ENCODE assay signal across 9 mouse cellular contexts in the genomic region with DNA sequence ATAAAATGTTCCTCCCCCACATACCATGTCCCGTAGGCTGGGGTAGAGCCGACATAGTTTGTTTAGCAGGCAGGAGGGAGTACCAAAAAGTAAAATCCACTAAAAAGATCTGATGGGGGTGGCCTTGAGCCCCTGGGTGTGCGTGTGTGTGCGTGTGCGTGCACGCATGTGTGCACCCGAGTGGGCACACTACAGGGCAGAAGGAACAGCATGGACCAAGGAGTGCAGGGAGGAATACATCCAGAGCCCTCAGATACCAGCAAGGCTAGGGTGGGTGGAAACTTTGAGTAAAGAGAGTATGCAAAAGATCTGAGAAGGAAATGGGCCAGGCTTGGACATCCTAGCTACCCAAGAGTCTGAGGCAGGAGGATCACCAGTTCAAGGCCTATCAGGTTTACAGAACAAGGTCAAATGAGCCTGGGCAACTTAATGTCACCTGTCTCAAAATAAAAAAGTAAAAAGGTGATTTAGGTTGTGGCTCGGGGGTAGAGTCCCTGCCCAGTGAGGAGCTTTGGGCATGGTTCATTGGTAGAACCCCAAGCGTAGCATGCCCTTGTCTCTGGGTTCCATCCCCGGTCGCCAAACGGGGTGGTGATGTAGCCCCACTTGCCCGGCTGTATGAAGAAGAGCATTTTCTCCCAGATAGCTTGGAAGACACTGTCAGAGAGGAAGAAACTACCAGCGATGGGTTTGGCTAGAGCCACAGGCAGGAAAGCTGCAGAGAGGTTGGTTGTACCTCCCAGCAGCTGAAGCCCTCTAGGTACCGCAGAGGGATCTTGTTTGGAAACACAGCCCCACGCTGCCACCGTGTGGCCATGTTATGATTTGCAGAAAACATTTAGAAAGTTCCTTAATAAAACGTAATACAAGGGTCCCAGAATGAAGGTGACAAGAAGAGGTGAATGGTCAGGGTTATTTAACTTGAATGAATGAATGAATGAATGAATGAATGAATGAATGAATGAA. TPM values are rescaled to one million over a fixed set of nuclear protein-coding genes. Genes with fewer than 3 reads are reported as not detected.
A peak's percentile ranks its signal among the peaks of the same experiment; 100 is the strongest.
DNase-seq lines count a peak whose midpoint lies in the region; ATAC-seq and TF ChIP-seq lines count a peak whose summit lies in the region.
"Had no signal": no experiment of that assay in that cellular context is flagged by ENCODE, and none has a peak within 500 bp of the region (broad histone marks: within the 10 kb centered on the region; RNA-seq: fewer than 3 reads in every experiment).

No protein-coding gene starts in this region.

- H3K27me3 ChIP-seq in MEL (ENCODE audit: control insufficient read depth in 1 of 2, insufficient read depth in 2 of 2, low read length in 2 of 2), result no peaks in the 10 kb centered on the region
- H3K27me3 ChIP-seq in embryonic facial prominence, embryonic 11.5 days (ENCODE audit: control insufficient read depth, insufficient read depth, low read length), result no peaks in the 10 kb centered on the region

- H3K4me2 ChIP-seq in embryonic facial prominence, embryonic 11.5 days (ENCODE audit: low read depth, low read length), result no peak overlapping the region; the same call in 1 of the 2 replicates

- no peaks in the 10 kb centered on the region for H3K79me2 ChIP-seq in MEL (ENCODE audit: control insufficient read depth, insufficient read depth, low read length, poor library complexity)

- peaks cover 0 to 4% of the 10 kb centered on the region in 2 experiments; a peak in 1 of 4 replicates for H3K36me3 ChIP-seq in MEL (ENCODE audit: control insufficient read depth in 1 of 2, insufficient read depth in 2 of 2, low read length in 2 of 2)
- no peaks in the 10 kb centered on the region for H3K36me3 ChIP-seq in embryonic facial prominence, embryonic 11.5 days (replicated peaks; ENCODE audit: control insufficient read depth, insufficient read depth, low read depth, low read length)

- TF ChIP-seq EP300 in MEL (IDR thresholded peaks at IDR 0.05; ENCODE audit: low read depth in 1 of 2, low read length in 2 of 2), result no peak

- TF ChIP-seq RAD21 in MEL (IDR thresholded peaks at IDR 0.05; ENCODE audit: low read depth, low read length), result peak; percentile 83

- H3K27ac ChIP-seq in MEL (ENCODE audit: control insufficient read depth, low read depth, low read length), result no peak overlapping the region
- H3K27ac ChIP-seq in embryonic facial prominence, embryonic 11.5 days (replicated peaks; ENCODE audit: low read depth, low read length), result no peak overlapping the region

- H3K4me1 ChIP-seq in MEL (ENCODE audit: control insufficient read depth in 1 of 2, insufficient read depth in 2 of 2, low read length in 2 of 2), result peaks cover 0 to 7% of the 10 kb centered on the region in 2 experiments; a peak in 3 of 4 replicates
- no peaks in the 10 kb centered on the region for H3K4me1 ChIP-seq in embryonic facial prominence, embryonic 11.5 days (ENCODE audit: control insufficient read depth, insufficient read depth, low read length)

- whole genome bisulfite sequencing in embryonic facial prominence, embryonic 11.5 days, result 53% methylated on average over 18 of the region's 18 CpGs

- TF ChIP-seq CTCF in MEL (IDR thresholded peaks at IDR 0.05 in 2 of 3, conservative IDR thresholded peaks at IDR 0.05 in 1 of 3; ENCODE audit: control insufficient read depth in 1 of 3, insufficient read depth in 1 of 3, low read depth in 2 of 3, low read length in 3 of 3, poor library complexity in 1 of 3, severe bottlenecking in 1 of 3), result peak; percentile 56 to 77 (median 67)

- no peak for TF ChIP-seq POLR2A in MEL (IDR thresholded peaks at IDR 0.05; ENCODE audit: control insufficient read depth in 1 of 2, insufficient read depth in 1 of 2, low read depth in 1 of 2, low read length in 2 of 2, poor library complexity in 1 of 2)

- H3K9ac ChIP-seq in MEL (ENCODE audit: control insufficient read depth, low read depth, low read length, poor library complexity, severe bottlenecking), result no peak overlapping the region
- H3K9ac ChIP-seq in embryonic facial prominence, embryonic 11.5 days (replicated peaks; ENCODE audit: low read length), result no peak overlapping the region; the same call in 1 of the 2 replicates

- no peaks in the 10 kb centered on the region for H3K9me3 ChIP-seq in MEL (replicated peaks; ENCODE audit: insufficient read depth, low read length)
- H3K9me3 ChIP-seq in embryonic facial prominence, embryonic 11.5 days (replicated peaks; ENCODE audit: control insufficient read depth, low read length), result no peaks in the 10 kb centered on the region
- H3K9me3 ChIP-seq: megakaryocyte, embryonic 14.5 days had no signal

- no peak overlapping the region for H3K4me3 ChIP-seq in MEL (ENCODE audit: control insufficient read depth in 1 of 2, insufficient read depth in 1 of 2, low read depth in 2 of 2, low read length in 2 of 2)
- H3K4me3 ChIP-seq in embryonic facial prominence, embryonic 11.5 days (ENCODE audit: low read depth, low read length), result no peak overlapping the region
- H3K4me3 ChIP-seq: megakaryocyte, embryonic 14.5 days had no signal

- DNase-seq in MEL (ENCODE audit: low read depth, low spot score), result peak; percentile 83
- peak; percentile 83 for DNase-seq in adrenal gland, postnatal 14 days
- DNase-seq in embryonic facial prominence, embryonic 11.5 days (ENCODE audit: low spot score), result peak; percentile 91
- peak; percentile 48 for DNase-seq in layer of hippocampus, adult 9-11 months
- peak; percentile 92 for DNase-seq in lung, postnatal 36 days
- peak; percentile 84 to 85 for DNase-seq in right cerebral cortex, adult 2 months (ENCODE audit: low spot score in 2 of 2)
- peak; percentile 43 to 84 for DNase-seq in urinary bladder, postnatal 4 days (ENCODE audit: low spot score in 2 of 2)

- ATAC-seq in embryonic facial prominence, embryonic 11.5 days (replicated peaks; ENCODE audit: insufficient number of reproducible peaks, low FRiP score, low TSS enrichment, low read depth), result peak; percentile 65; the same call in 1 of the 2 replicates
- peak; percentile 76 to 79; a peak in 3 of 4 replicates for ATAC-seq in hematopoietic stem cell, adult 5-6 weeks (replicated peaks in 1 of 2; ENCODE audit: insufficient read depth in 1 of 2, low FRiP score in 2 of 2, low TSS enrichment in 1 of 2, low read depth in 1 of 2, poor library complexity in 2 of 2, severe bottlenecking in 2 of 2)

TF ChIP-seq in MEL, 35 proteins besides CTCF, POLR2A, EP300 and RAD21:
- peak; percentile 76 for TF ChIP-seq SMC3 (IDR thresholded peaks at IDR 0.05; ENCODE audit: low read depth, low read length)
- no peak for TF ChIP-seq TBP (IDR thresholded peaks at IDR 0.05; ENCODE audit: low read depth, low read length)
- TF ChIP-seq ZC3H11A (IDR thresholded peaks at IDR 0.05; ENCODE audit: low read depth, low read length), result peak; percentile 62

RNA-seq across cellular contexts. Expression of gene Nr1h2, which starts 7.0 kb away (rescaled TPM):
- 42.3 and 49.7 TPM in 2 replicates for total RNA-seq in MEL (2012; rRNA removed)
- 10 to 100 TPM in 1 of 2 experiments, not detected in 1; 82.3 TPM for polyA plus RNA-seq in MEL (2012; ENCODE audit: insufficient read depth in 1 of 2, insufficient read length in 2 of 2, low read depth in 1 of 2, low replicate concordance in 2 of 2, missing spikeins in 1 of 2)
- 105 and 114 TPM in 2 replicates for total RNA-seq in adrenal gland, postnatal 14 days (2021)
- polyA plus RNA-seq in embryonic facial prominence, embryonic 11.5 days (2014; fragmentation: Nextera tagmentation; extraction: Ambion mirVana), result 63.7 and 69.6 TPM in 2 replicates
- total RNA-seq in hematopoietic stem cell, adult 5-6 weeks (2017), result 80.0 and 105 TPM in 2 replicates

RNA-seq across cellular contexts. Expression of gene Napsa, which starts 11.5 kb away (rescaled TPM):
- total RNA-seq in MEL (2012; rRNA removed), result 0.23 TPM in 1 of 2 replicates, not detected in the other
- polyA plus RNA-seq in MEL (2012; ENCODE audit: insufficient read depth in 1 of 2, insufficient read length in 2 of 2, low read depth in 1 of 2, low replicate concordance in 2 of 2, missing spikeins in 1 of 2), result under 1 TPM in 1 of 2 experiments, not detected in 1; 0.33 TPM
- 2.0 and 10.4 TPM in 2 replicates for total RNA-seq in adrenal gland, postnatal 14 days (2021)
- 0.70 and 0.88 TPM in 2 replicates for polyA plus RNA-seq in embryonic facial prominence, embryonic 11.5 days (2014; fragmentation: Nextera tagmentation; extraction: Ambion mirVana)
- 55.1 and 74.2 TPM in 2 replicates for total RNA-seq in hematopoietic stem cell, adult 5-6 weeks (2017)

RNA-seq across cellular contexts. Expression of gene Pold1, which starts 12.1 kb away (rescaled TPM):
- total RNA-seq in MEL (2012; rRNA removed), result 82.6 and 87.8 TPM in 2 replicates
- 100 to 1,000 TPM in 1 of 2 experiments, not detected in 1; 104 TPM for polyA plus RNA-seq in MEL (2012; ENCODE audit: insufficient read depth in 1 of 2, insufficient read length in 2 of 2, low read depth in 1 of 2, low replicate concordance in 2 of 2, missing spikeins in 1 of 2)
- 17.5 and 28.0 TPM in 2 replicates for total RNA-seq in adrenal gland, postnatal 14 days (2021)
- 56.3 and 61.4 TPM in 2 replicates for polyA plus RNA-seq in embryonic facial prominence, embryonic 11.5 days (2014; fragmentation: Nextera tagmentation; extraction: Ambion mirVana)
- 57.7 and 60.3 TPM in 2 replicates for total RNA-seq in hematopoietic stem cell, adult 5-6 weeks (2017)

RNA-seq across cellular contexts. Expression of gene Spib, which starts 28.8 kb away (rescaled TPM):
- 0.04 and 0.10 TPM in 2 replicates for total RNA-seq in MEL (2012; rRNA removed)
- polyA plus RNA-seq in MEL (2012; ENCODE audit: insufficient read depth in 1 of 2, insufficient read length in 2 of 2, low read depth in 1 of 2, low replicate concordance in 2 of 2, missing spikeins in 1 of 2), result under 1 TPM in 1 of 2 experiments, not detected in 1; 0.13 TPM
- total RNA-seq in adrenal gland, postnatal 14 days (2021), result 3.4 and 15.4 TPM in 2 replicates
- not detected in 2 replicates for polyA plus RNA-seq in embryonic facial prominence, embryonic 11.5 days (2014; fragmentation: Nextera tagmentation; extraction: Ambion mirVana)
- total RNA-seq in hematopoietic stem cell, adult 5-6 weeks (2017), result 0.25 TPM in 1 of 2 replicates, not detected in the other

RNA-seq across cellular contexts. Expression of gene Kcnc3, which starts 29.7 kb away (rescaled TPM):
- not detected in 2 replicates for total RNA-seq in MEL (2012; rRNA removed)
- polyA plus RNA-seq in MEL (2012; ENCODE audit: insufficient read depth in 1 of 2, insufficient read length in 2 of 2, low read depth in 1 of 2, low replicate concordance in 2 of 2, missing spikeins in 1 of 2), result not detected
- 5.5 and 6.8 TPM in 2 replicates for total RNA-seq in adrenal gland, postnatal 14 days (2021)
- polyA plus RNA-seq in embryonic facial prominence, embryonic 11.5 days (2014; fragmentation: Nextera tagmentation; extraction: Ambion mirVana), result 0.32 and 0.39 TPM in 2 replicates
- 0.50 TPM in 1 of 2 replicates, not detected in the other for total RNA-seq in hematopoietic stem cell, adult 5-6 weeks (2017)
